Mouse (Mus musculus): Measurements from ENCODE around the gene Wfdc17.

Wfdc17 gene

DNA sequence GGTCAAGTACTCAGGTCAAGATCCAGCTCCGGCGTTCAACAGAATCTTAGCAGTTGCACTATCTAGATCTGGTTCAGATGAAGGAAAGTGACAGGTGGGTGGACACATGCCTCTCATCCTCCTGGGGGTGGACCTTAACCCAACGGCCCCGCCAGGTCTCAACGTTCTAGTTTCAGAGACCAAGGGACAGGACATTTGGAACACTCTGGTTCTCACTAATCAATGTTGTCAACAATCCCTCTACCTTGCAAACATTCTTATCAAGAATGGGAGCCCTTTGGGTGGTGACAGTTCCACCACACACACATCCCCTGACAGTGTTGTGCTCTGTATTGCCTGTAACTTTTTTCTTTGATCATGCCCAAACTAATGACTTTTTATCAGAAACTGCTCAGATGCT lies 38.0 kb downstream of the Wfdc17 start:
- no peak for DNase-seq

DNA sequence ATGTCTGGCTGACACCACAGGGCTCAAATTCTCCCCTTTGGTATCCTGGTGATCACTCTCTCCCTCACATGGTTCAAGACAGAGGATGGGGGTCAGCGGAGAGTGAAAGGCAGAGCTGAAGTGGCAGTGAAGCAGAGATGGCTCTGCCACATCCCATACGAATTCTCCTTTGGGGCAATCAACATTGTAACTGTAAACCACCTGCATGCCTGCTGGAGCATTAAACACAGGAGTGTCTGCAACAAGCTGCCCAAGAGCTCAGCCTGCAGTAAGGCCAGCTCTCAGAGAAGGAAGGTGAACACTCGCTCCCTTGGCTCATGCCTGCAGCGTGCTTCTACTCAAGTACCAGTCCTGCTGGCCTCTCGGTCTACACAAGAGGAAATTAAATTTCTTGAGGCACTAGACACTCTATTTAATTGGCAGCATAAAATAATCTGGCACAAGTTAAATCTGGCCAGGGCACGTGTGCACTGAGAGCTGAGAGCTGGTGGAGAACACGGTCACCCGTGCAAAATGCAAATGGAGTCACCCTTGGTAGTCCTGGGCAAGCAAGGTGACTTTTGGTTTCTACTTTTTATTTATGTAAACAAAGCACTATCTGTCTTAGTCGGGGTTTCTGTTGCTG lies 39.1 kb downstream of the Wfdc17 start:
- DNase-seq, result peak; percentile 12

DNA sequence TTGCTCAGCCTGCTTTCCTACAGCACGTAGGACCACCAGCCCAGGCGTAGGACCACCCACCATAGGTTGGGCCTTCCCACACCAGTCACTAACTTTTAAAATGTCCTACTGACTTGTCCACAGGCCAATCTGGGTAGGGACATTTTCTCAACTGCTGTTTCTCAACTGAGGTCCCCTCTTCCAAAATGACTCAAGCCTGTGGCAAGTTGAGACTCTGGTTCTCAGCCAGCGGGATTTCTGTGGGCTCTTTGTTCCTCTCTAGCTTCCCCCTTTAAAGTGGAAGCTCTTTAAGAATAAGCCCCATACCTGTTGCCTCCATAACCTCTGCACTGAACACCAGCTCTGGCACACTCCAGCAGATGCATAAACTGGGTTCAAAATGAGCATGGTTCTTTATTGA lies 39.7 kb downstream of the Wfdc17 start:
- DNase-seq, result no peak

DNA sequence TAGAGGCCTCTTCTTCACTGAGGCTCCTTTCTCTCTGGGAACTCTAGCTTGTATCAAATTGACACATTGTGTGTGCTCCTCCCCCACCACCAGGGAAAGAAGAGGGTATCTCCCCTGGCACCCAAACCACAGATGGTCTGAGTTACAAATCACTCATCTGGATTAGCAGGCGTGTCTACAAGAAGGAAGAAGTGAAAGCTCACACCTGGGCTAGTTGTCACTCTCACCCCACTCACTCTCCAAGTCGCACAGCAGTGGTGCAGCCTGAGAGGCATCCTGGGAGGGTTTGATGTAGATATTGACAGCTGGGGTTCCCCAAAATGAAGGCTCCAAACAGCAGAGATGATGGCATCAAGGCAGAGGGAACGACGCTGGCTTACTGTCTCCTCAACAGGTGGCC lies 42.4 kb downstream of the Wfdc17 start:
- no peak for DNase-seq

DNA sequence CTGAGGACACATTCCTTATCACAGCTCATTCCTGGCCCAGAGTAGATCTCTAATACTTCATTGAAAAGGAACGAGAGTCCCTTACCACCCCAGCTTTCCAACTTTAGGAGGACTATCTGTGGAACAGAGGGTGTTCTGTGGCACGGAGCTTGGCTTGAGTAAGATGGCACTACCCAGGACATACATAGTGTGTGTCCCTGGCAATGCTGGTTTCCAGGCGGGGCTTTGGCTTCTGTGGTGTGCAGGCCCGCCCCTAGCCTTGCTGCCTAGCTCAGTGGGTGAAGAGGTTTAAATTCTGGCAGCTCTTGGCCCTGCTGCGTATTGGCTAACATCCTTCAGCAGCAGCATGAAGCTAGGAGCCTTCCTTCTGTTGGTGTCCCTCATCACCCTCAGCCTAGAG lies 42.9 kb downstream of the Wfdc17 start, which contains the start of gene Wfdc21:
Gene Wfdc21 (plus strand): TSS at position 260 of the 400 bp plus-strand sequence.
- no peak for DNase-seq

- DNase-seq, result no peak
These were observed 43.8 kb downstream of the Wfdc17 start for GRCm38 (mm10) chr11:83747376-83748265.

GRCm38 (mm10) chr11:83753581-83754181 lies 49.9 kb downstream of the Wfdc17 start, which contains the start of gene Heatr6:
TSS of gene Heatr6 (plus strand) at chr11:83753696.
- peak; percentile 88 for DNase-seq

GRCm38 (mm10) chr11:83754227-83754626 lies 50.4 kb downstream of the Wfdc17 start:
- no peak for DNase-seq

Data from lung, postnatal 14 days (tissue).